Mouse (Mus musculus): ENCODE results near the gene Piwil4. TPM values are rescaled to one million over a fixed set of nuclear protein-coding genes. Genes with fewer than 3 reads are reported as not detected.

Gene Piwil4
- polyA plus RNA-seq (2017; shearing (Covaris generic)), result 0.22 TPM

DNA sequence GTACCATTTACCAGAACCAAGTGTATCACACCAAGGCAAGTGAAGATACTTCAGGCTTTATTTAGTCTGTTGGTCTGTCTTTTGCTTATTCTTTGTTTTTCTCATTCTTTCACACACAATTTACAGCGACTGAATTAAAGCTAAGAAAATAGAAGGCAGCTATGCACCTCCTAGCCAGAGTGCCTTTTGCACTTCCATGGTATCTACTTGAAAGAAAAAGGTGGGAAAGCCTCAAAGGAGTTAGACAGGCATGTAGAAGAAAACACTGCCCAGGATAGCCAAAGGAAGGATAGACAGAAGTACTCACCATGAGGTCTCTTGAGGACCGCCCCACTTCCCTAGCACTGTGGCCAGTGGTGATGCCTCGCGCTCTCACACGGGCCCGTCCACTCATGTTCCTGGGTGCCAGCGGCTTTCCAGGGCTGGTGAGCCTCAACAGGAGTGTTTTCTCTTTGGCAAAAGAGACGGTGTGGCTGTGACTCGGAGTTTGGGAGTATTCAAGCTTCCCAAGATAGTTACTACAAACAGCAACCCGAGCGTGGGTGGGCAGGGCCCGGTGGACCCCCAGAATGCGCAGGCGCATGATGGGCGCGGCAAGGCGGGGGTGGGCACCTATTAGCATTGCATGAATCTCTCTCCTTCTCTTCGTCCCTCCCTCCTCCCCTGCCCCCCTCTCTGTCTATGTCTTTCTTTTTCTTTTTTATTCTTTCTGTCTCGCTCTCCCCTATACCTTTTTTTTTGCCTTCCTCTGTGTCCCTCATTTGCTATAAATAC lies at the start of gene Piwil4:
Gene Piwil4, minus strand, starts transcription at position 583 of the 774 bp plus-strand sequence.

DNA sequence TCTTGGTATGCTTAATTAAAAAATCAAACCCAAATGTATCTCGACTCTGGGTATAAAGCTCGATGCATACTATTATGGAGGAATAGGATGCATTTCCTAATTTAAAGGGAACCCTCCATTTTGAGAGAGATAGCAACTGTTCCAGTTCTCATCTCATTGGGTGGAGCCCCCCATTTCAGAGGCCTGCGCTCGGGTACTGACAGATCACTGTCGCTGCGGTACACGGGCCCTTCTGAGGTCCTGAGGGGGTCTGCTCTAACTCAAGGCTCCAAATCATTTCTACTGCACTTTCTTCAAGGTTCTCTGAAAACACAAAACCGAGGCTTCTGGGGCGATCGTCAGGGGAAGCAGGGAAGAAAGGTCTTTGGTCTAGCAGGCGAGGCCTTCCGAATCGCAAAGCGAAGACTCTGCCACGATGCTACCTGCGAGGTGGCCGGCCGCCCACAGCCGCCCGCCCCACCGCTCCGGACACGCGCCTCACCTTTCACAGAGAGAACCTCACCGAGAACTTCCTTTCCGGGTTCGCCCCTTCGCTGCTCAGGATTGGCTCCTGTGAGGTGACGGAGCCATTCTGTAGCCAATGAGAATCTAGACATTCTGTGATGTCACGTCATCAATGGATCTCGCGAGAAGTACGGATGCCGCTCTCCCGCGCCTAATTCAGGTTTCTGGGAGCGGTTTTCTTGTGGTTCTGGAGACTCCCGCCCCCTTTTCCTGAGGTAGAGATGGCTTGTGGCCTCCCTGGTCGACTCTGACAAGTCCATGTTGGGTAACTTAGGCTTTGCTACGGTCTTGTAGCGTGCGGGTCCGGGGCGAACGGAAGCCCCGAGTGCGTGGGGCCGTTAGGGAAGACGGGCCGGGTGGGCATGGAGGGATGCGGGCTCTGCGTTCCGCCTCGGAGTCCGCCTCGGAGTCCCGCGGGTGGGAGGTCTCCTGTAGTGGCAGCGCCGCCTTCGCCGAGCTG lies 43.8 kb upstream of the Piwil4 start, which contains the start of the genes Mre11a and Ankrd49:
Gene Mre11a, plus strand, starts transcription at position 616 of the 964 bp plus-strand sequence.
Gene Ankrd49, minus strand, starts transcription at position 818 of the 964 bp plus-strand sequence.

GRCm38 (mm10) chr9:14770803-14771471 lies 30.4 kb upstream of the Piwil4 start, which contains the start of gene 1700012B09Rik:
Gene 1700012B09Rik (minus strand): TSS chr9:14771030.

DNA sequence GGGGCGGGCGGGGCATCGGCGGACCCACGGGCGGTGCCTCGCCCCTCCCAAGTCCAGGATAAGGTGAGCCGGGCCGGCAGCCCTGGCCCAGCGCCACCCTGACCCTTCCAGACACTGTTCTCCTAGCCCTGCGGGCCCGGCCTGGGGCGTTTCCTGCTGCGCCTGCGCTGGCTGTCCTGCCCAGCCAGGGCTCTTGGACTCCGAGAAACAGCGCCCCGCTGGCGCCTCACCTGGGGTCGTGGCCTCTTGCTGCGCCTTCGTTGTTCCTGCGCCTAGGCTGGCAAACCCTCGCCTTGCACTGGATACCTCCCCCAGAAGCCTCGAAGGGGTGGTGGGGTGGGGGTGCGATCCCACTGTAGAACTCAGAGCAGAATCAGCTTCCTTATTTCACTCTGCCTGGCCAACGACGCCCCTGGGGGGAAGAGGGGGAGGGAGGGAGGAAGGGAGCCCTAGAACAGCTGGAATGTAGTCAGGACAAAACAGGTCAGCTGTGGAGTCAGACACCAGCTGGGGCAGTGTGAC lies 11.5 kb upstream of the Piwil4 start, which contains the start of gene Fut4:
Gene Fut4, minus strand, starts transcription at position 393 of the 522 bp plus-strand sequence.

Other genes starting within 250 kb of the Piwil4 start
- 1.1 TPM for gene Kdm4d, start 240.3 kb downstream of the Piwil4 start, polyA plus RNA-seq (2017; shearing (Covaris generic))
- 210 TPM for gene Cwc15, start 240.1 kb downstream of the Piwil4 start, polyA plus RNA-seq (2017; shearing (Covaris generic))
- not detected for gene Amotl1, start 95.7 kb downstream of the Piwil4 start, polyA plus RNA-seq (2017; shearing (Covaris generic))
- gene Fut4, start 11.7 kb upstream of the Piwil4 start, polyA plus RNA-seq (2017; shearing (Covaris generic)), result 0.09 TPM
- gene 1700012B09Rik, start 30.3 kb upstream of the Piwil4 start, polyA plus RNA-seq (2017; shearing (Covaris generic)), result not detected
- 46.5 TPM for gene Mre11a, start 43.9 kb upstream of the Piwil4 start, polyA plus RNA-seq (2017; shearing (Covaris generic))
- gene Ankrd49, start 44.1 kb upstream of the Piwil4 start, polyA plus RNA-seq (2017; shearing (Covaris generic)), result 35.6 TPM
- 159 TPM for gene Gpr83, start 119.5 kb upstream of the Piwil4 start, polyA plus RNA-seq (2017; shearing (Covaris generic))
- gene Izumo1r, start 163.2 kb upstream of the Piwil4 start, polyA plus RNA-seq (2017; shearing (Covaris generic)), result 1,000 TPM

Data from CD4-positive, CD25-positive, alpha-beta regulatory T cell, adult 9 weeks (primary cell).